Mouse (Mus musculus): ENCODE data around the gene H2al1j. TPM values are rescaled to one million over a fixed set of nuclear protein-coding genes. Genes with fewer than 3 reads are reported as not detected.
"Not testable (repeated sequence)": the region's sequence is repeated elsewhere in the genome, so short reads cannot be mapped to it uniquely, and the experiment has no call there.

The H2al1j gene
- total RNA-seq, 1 experiment = not detected

DNA sequence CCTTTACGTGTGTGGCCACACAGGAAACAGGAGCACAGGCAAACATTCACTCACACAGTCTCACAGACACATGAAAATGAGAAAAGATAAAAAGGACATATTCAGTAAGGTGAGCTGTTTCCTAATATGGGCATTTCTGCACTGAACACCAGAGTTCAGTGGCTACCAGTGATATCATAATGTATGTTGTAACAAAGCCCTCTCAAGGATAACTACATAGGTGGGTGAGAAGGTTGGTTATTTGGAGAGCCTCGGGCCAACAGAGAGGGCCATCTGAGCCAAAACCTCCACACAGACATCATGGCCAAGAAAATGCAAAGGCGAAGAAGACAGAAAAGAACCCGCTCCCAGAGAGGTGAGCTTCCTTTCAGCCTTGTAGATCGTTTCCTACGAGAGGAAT, 19.1 kb upstream of the H2al1j start, which contains the start of gene H2al1d:
H2al1d (plus strand) TSS at position 301 of the 400 bp plus-strand sequence.
- H3K27ac ChIP-seq (ENCODE audit: insufficient read depth, low read depth, low read length, poor library complexity, severe bottlenecking); H3K4me3 ChIP-seq (ENCODE audit: insufficient read depth in 1 of 2, low read depth in 1 of 2, low read length in 2 of 2, poor library complexity in 1 of 2, severe bottlenecking in 1 of 2); H3K9me3 ChIP-seq (ENCODE audit: control insufficient read depth, insufficient read depth, low read depth, low read length); H3K36me3 ChIP-seq (ENCODE audit: control insufficient read depth, insufficient read depth, low read length, poor library complexity, severe bottlenecking); DNase-seq (ENCODE audit: low read depth, low spot score); H3K4me1 ChIP-seq (ENCODE audit: control insufficient read depth in 2 of 2, insufficient read depth in 2 of 2, low read length in 2 of 2, poor library complexity in 1 of 2); in situ Hi-C loops (cut with MboI; ENCODE audit: low sequenced_read_pairs in 2 of 2, unreplicated experiment in 2 of 2); H3K9ac ChIP-seq (ENCODE audit: insufficient read depth, low read depth, low read length, poor library complexity, severe bottlenecking): not testable (repeated sequence)

DNA sequence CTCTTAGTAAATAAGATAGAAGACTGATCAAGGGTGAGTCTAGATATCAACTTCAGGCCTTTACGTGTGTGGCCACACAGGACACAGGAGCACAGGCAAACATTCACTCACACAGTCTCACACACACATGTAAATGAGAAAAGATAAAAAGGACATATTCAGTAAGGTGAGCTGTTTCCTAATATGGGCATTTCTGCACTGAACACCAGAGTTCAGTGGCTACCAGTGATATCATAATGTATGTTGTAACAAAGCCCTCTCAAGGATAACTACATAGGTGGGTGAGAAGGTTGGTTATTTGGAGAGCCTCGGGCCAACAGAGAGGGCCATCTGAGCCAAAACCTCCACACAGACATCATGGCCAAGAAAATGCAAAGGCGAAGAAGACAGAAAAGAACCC, 16.0 kb upstream of the H2al1j start, which contains the start of gene H2al1e:
H2al1e (plus strand) TSS at position 301 of the 400 bp plus-strand sequence.
- H3K9ac ChIP-seq (ENCODE audit: insufficient read depth, low read depth, low read length, poor library complexity, severe bottlenecking); H3K9me3 ChIP-seq (ENCODE audit: control insufficient read depth, insufficient read depth, low read depth, low read length); in situ Hi-C loops (cut with MboI; ENCODE audit: low sequenced_read_pairs in 2 of 2, unreplicated experiment in 2 of 2); H3K4me3 ChIP-seq (ENCODE audit: insufficient read depth in 1 of 2, low read depth in 1 of 2, low read length in 2 of 2, poor library complexity in 1 of 2, severe bottlenecking in 1 of 2); H3K27ac ChIP-seq (ENCODE audit: insufficient read depth, low read depth, low read length, poor library complexity, severe bottlenecking); DNase-seq (ENCODE audit: low read depth, low spot score); H3K36me3 ChIP-seq (ENCODE audit: control insufficient read depth, insufficient read depth, low read length, poor library complexity, severe bottlenecking); H3K4me1 ChIP-seq (ENCODE audit: control insufficient read depth in 2 of 2, insufficient read depth in 2 of 2, low read length in 2 of 2, poor library complexity in 1 of 2): not testable (repeated sequence)

DNA sequence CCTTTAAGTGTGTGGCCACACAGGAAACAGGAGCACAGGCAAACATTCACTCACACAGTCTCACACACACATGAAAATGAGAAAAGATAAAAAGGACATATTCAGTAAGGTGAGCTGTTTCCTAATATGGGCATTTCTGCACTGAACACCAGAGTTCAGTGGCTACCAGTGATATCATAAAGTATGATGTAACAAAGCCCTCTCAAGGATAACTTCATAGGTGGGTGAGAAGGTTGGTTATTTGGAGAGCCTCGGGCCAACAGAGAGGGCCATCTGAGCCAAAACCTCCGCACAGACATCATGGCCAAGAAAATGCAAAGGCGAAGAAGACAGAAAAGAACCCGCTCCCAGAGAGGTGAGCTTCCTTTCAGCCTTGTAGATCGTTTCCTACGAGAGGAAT, 12.8 kb upstream of the H2al1j start, which contains the start of gene H2al1f:
H2al1f (plus strand) TSS at position 301 of the 400 bp plus-strand sequence.
- in situ Hi-C loops (cut with MboI; ENCODE audit: low sequenced_read_pairs in 2 of 2, unreplicated experiment in 2 of 2); H3K27ac ChIP-seq (ENCODE audit: insufficient read depth, low read depth, low read length, poor library complexity, severe bottlenecking); H3K36me3 ChIP-seq (ENCODE audit: control insufficient read depth, insufficient read depth, low read length, poor library complexity, severe bottlenecking); H3K4me3 ChIP-seq (ENCODE audit: insufficient read depth in 1 of 2, low read depth in 1 of 2, low read length in 2 of 2, poor library complexity in 1 of 2, severe bottlenecking in 1 of 2); H3K9ac ChIP-seq (ENCODE audit: insufficient read depth, low read depth, low read length, poor library complexity, severe bottlenecking); H3K4me1 ChIP-seq (ENCODE audit: control insufficient read depth in 2 of 2, insufficient read depth in 2 of 2, low read length in 2 of 2, poor library complexity in 1 of 2); DNase-seq (ENCODE audit: low read depth, low spot score); H3K9me3 ChIP-seq (ENCODE audit: control insufficient read depth, insufficient read depth, low read depth, low read length): not testable (repeated sequence)

DNA sequence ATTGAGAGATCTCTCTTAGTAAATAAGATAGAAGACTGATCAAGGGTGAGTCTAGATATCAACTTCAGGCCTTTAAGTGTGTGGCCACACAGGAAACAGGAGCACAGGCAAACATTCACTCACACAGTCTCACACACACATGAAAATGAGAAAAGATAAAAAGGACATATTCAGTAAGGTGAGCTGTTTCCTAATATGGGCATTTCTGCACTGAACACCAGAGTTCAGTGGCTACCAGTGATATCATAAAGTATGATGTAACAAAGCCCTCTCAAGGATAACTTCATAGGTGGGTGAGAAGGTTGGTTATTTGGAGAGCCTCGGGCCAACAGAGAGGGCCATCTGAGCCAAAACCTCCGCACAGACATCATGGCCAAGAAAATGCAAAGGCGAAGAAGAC, 9.7 kb upstream of the H2al1j start, which contains the start of gene H2al1g:
H2al1g (plus strand) TSS at position 301 of the 400 bp plus-strand sequence.
- H3K9me3 ChIP-seq (ENCODE audit: control insufficient read depth, insufficient read depth, low read depth, low read length); in situ Hi-C loops (cut with MboI; ENCODE audit: low sequenced_read_pairs in 2 of 2, unreplicated experiment in 2 of 2); H3K36me3 ChIP-seq (ENCODE audit: control insufficient read depth, insufficient read depth, low read length, poor library complexity, severe bottlenecking); H3K9ac ChIP-seq (ENCODE audit: insufficient read depth, low read depth, low read length, poor library complexity, severe bottlenecking); DNase-seq (ENCODE audit: low read depth, low spot score); H3K27ac ChIP-seq (ENCODE audit: insufficient read depth, low read depth, low read length, poor library complexity, severe bottlenecking); H3K4me3 ChIP-seq (ENCODE audit: insufficient read depth in 1 of 2, low read depth in 1 of 2, low read length in 2 of 2, poor library complexity in 1 of 2, severe bottlenecking in 1 of 2); H3K4me1 ChIP-seq (ENCODE audit: control insufficient read depth in 2 of 2, insufficient read depth in 2 of 2, low read length in 2 of 2, poor library complexity in 1 of 2): not testable (repeated sequence)

DNA sequence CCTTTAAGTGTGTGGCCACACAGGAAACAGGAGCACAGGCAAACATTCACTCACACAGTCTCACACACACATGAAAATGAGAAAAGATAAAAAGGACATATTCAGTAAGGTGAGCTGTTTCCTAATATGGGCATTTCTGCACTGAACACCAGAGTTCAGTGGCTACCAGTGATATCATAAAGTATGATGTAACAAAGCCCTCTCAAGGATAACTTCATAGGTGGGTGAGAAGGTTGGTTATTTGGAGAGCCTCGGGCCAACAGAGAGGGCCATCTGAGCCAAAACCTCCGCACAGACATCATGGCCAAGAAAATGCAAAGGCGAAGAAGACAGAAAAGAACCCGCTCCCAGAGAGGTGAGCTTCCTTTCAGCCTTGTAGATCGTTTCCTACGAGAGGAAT, 6.4 kb upstream of the H2al1j start, which contains the start of gene H2al1h:
H2al1h (plus strand) TSS at position 301 of the 400 bp plus-strand sequence.
- H3K4me1 ChIP-seq (ENCODE audit: control insufficient read depth in 2 of 2, insufficient read depth in 2 of 2, low read length in 2 of 2, poor library complexity in 1 of 2); H3K36me3 ChIP-seq (ENCODE audit: control insufficient read depth, insufficient read depth, low read length, poor library complexity, severe bottlenecking); in situ Hi-C loops (cut with MboI; ENCODE audit: low sequenced_read_pairs in 2 of 2, unreplicated experiment in 2 of 2); DNase-seq (ENCODE audit: low read depth, low spot score); H3K27ac ChIP-seq (ENCODE audit: insufficient read depth, low read depth, low read length, poor library complexity, severe bottlenecking); H3K9me3 ChIP-seq (ENCODE audit: control insufficient read depth, insufficient read depth, low read depth, low read length); H3K4me3 ChIP-seq (ENCODE audit: insufficient read depth in 1 of 2, low read depth in 1 of 2, low read length in 2 of 2, poor library complexity in 1 of 2, severe bottlenecking in 1 of 2); H3K9ac ChIP-seq (ENCODE audit: insufficient read depth, low read depth, low read length, poor library complexity, severe bottlenecking): not testable (repeated sequence)

DNA sequence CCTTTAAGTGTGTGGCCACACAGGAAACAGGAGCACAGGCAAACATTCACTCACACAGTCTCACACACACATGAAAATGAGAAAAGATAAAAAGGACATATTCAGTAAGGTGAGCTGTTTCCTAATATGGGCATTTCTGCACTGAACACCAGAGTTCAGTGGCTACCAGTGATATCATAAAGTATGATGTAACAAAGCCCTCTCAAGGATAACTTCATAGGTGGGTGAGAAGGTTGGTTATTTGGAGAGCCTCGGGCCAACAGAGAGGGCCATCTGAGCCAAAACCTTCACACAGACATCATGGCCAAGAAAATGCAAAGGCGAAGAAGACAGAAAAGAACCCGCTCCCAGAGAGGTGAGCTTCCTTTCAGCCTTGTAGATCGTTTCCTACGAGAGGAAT, 3.3 kb upstream of the H2al1j start, which contains the start of gene H2al1i:
H2al1i (plus strand) TSS at position 301 of the 400 bp plus-strand sequence.
- H3K4me3 ChIP-seq (ENCODE audit: insufficient read depth in 1 of 2, low read depth in 1 of 2, low read length in 2 of 2, poor library complexity in 1 of 2, severe bottlenecking in 1 of 2); in situ Hi-C loops (cut with MboI; ENCODE audit: low sequenced_read_pairs in 2 of 2, unreplicated experiment in 2 of 2); H3K9me3 ChIP-seq (ENCODE audit: control insufficient read depth, insufficient read depth, low read depth, low read length); H3K9ac ChIP-seq (ENCODE audit: insufficient read depth, low read depth, low read length, poor library complexity, severe bottlenecking); H3K27ac ChIP-seq (ENCODE audit: insufficient read depth, low read depth, low read length, poor library complexity, severe bottlenecking); DNase-seq (ENCODE audit: low read depth, low spot score); H3K36me3 ChIP-seq (ENCODE audit: control insufficient read depth, insufficient read depth, low read length, poor library complexity, severe bottlenecking); H3K4me1 ChIP-seq (ENCODE audit: control insufficient read depth in 2 of 2, insufficient read depth in 2 of 2, low read length in 2 of 2, poor library complexity in 1 of 2): not testable (repeated sequence)
